Mouse (Mus musculus) G1E-ER4 (cell line): ENCODE measurements around the gene Casp8ap2. TPM values are rescaled to one million over a fixed set of nuclear protein-coding genes. Genes with fewer than 3 reads are reported as not detected.

ENCODE experiments used
- GATA1 ChIP-seq: IDR thresholded peaks from one replicate; pipeline ENCODE4 v1.8.0; 2012; ENCODE audit warnings: low read length, inconsistent platforms
- polyA plus RNA-seq: library from polyadenylated mRNA; stranded (reverse); fragments of >175 nt; gene quantifications from 2 replicates; pipeline ENCODE4 v1.2.3, GENCODE M21; 2012

Casp8ap2 gene
- polyA plus RNA-seq, 1 experiment: 6.0 TPM

GRCm38 (mm10) chr4:32621637-32622036 is 6.4 kb downstream of the Casp8ap2 start:
- TF ChIP-seq GATA1: no peak

GRCm38 (mm10) chr4:32651669-32652068 is 36.4 kb downstream of the Casp8ap2 start:
- no peak for TF ChIP-seq GATA1

- no peak for TF ChIP-seq GATA1
Observed at GRCm38 (mm10) chr4:32656146-32656904, 41.1 kb downstream of the Casp8ap2 start.

GRCm38 (mm10) chr4:32656918-32657662 is 41.8 kb downstream of the Casp8ap2 start, which contains the start of gene Mdn1:
Mdn1 (plus strand) TSS chr4:32657119.
- TF ChIP-seq GATA1: no peak

- TF ChIP-seq GATA1: no peak
Observed at GRCm38 (mm10) chr4:32665843-32666242, 50.6 kb downstream of the Casp8ap2 start.

GRCm38 (mm10) chr4:32668291-32668690 is 53.0 kb downstream of the Casp8ap2 start:
- no peak for TF ChIP-seq GATA1

GRCm38 (mm10) chr4:32669825-32670224 is 54.6 kb downstream of the Casp8ap2 start:
- TF ChIP-seq GATA1: no peak

- no peak for TF ChIP-seq GATA1
Observed at GRCm38 (mm10) chr4:32674025-32674424, 58.8 kb downstream of the Casp8ap2 start.

- TF ChIP-seq GATA1: no peak
Observed at GRCm38 (mm10) chr4:32677471-32677870, 62.2 kb downstream of the Casp8ap2 start.

- TF ChIP-seq GATA1: no peak
Observed at GRCm38 (mm10) chr4:32680843-32681242, 65.6 kb downstream of the Casp8ap2 start.

- TF ChIP-seq GATA1: no peak
Observed at GRCm38 (mm10) chr4:32682471-32682870, 67.2 kb downstream of the Casp8ap2 start.

GRCm38 (mm10) chr4:32683061-32683582 is 67.9 kb downstream of the Casp8ap2 start:
- no peak for TF ChIP-seq GATA1

Other genes starting within 250 kb of the Casp8ap2 start
- not detected in 2 replicates for gene Gja10, start 12.7 kb upstream of the Casp8ap2 start, polyA plus RNA-seq
- gene Mdn1, start 41.7 kb downstream of the Casp8ap2 start, polyA plus RNA-seq: 3.5 and 3.7 TPM in 2 replicates
- 1.1 and 2.3 TPM in 2 replicates for gene Lyrm2, start 184.8 kb downstream of the Casp8ap2 start, polyA plus RNA-seq